Mouse (Mus musculus): Measurements from ENCODE around the gene Tmem102.

The Tmem102 gene

DNA sequence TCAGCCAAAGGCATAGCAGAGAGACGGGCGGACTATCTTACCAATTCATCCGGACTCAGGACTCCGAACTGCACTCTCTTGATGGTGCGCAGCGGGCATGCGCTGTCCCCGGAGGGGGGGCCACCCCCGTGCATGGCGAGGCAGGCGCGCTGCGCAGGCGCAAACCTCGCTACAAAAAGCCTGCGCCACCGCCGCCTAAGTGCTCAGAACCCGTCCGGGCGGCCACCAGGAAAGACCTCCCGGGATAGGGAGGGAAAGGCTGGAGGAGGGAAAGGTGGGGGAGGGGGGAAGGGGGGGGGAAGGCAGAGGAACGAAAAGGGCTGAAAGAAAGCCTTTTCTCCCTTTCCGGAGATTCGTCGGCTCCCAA lies 47.4 kb downstream of the Tmem102 start:
- DNase-seq (ENCODE audit: low spot score in 2 of 2) = peak; percentile 95 to 96

DNA sequence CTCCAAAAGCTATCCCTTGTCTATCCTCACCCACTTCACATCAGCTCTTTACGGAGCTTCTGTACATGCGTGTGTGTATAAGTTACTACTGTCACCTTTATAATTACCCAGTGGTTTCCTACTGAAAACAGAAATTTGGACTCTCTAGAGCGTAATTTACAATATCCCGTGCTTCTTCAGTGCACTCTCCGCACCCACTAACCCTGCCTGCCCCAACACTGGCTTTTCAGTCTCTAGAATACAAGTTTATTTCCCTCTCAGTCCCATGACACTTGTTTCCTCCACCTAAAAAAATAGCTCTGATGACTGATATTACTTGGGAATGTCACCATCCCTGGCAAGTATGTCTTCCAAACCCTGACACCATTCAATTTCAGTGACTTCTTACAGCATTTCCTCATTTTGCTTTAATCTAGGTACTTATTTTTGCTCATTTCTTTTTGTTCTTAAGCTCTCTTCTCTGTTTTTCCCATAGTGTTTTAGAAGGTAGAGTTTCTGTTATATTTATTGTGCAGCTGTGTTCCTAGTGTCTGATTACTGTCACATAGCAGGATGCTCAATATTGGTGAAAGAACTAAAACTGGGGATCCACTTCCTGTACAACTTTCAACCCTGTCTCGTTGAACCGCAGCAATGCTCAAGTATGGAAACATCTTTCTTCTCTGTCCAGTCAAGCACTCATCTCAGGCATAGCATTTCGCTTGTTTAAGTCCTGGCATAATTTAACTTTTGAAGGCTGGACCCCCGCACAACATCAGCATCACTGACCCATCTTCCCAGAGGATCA lies 47.9 kb downstream of the Tmem102 start:
- DNase-seq (ENCODE audit: low spot score in 2 of 2) = no peak

DNA sequence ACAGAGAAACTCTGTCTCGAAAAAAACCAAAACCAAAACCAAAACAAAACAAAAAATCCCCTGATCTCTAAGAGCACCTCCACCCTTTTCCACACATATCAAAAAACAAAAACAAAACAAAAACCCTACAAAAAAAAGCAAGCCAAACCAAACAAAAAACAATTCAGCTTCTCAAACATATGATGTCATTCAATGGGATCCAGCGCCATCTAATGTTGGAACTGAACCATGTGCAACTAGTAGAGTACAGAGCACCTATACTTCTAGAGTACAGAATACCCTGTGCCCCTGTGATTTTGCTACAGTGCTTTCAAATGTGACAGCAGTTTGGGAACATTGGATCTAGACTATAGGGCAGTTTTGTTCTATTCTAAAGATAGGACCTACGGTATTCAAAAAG lies 50.7 kb downstream of the Tmem102 start:
- DNase-seq (ENCODE audit: low spot score in 2 of 2) = peak; percentile 32 to 58

DNA sequence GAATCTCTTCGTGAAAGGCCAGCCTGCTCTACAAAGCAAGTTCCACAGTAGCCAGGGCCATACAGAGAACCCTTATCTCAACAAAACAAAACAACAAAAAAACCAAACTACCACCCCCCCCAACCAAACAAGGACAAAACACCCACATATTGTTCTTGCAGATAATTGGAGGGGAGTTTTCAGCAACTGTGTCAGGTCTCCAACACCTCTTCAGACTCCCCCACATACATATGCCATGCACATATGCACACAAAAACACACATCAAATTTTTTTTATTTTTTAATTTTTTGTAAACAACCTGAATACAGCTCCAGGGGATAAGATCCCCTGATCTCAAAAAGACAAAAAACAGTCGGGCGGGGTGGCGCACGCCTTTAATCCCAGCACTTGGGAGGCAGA lies 51.2 kb downstream of the Tmem102 start:
- DNase-seq (ENCODE audit: low spot score in 2 of 2) = no peak

Measured in spleen, postnatal 36 days (tissue).